Mouse (Mus musculus): Measurements from ENCODE around the gene C030005K15Rik.

- TF ChIP-seq POLR2A (IDR thresholded peaks at IDR 0.05; ENCODE audit: borderline replicate concordance, insufficient read depth, low read length) (no peak), CTCF (IDR thresholded peaks at IDR 0.05; ENCODE audit: borderline replicate concordance, insufficient read depth, low read depth, low read length) (no peak)
Measured at GRCm38 (mm10) chr10:97718021-97718420, 8.5 kb downstream of the C030005K15Rik start.

Data from cerebellum, adult 2 months (tissue).